Mouse (Mus musculus): ENCODE data around the gene Hmgn2. TPM values are rescaled to one million over a fixed set of nuclear protein-coding genes. Genes with fewer than 3 reads are reported as not detected.
"Not testable (repeated sequence)": the region's sequence is repeated elsewhere in the genome, so short reads cannot be mapped to it uniquely, and the experiment has no call there.

Hmgn2 gene
- polyA plus RNA-seq, 1 experiment from 2014 or later: 1,413 TPM

GRCm38 (mm10) chr4:134002246-134002645 lies 33.8 kb upstream of the Hmgn2 start:
- ATAC-seq (replicated peaks; ENCODE audit: insufficient number of reproducible peaks, insufficient read depth, low FRiP score, low read depth): no peak
- no peaks in the 10 kb centered on the region for H3K9me3 ChIP-seq (replicated peaks)
- no peak overlapping the region for H3K27ac ChIP-seq
- no peak overlapping the region for H3K9ac ChIP-seq
- H3K4me3 ChIP-seq: no peak overlapping the region
- 72% methylated on average over 4 of the region's 4 CpGs for WGBS
- no peaks in the 10 kb centered on the region for H3K36me3 ChIP-seq
- H3K4me2 ChIP-seq: no peak overlapping the region
- no peaks in the 10 kb centered on the region for H3K27me3 ChIP-seq
- peaks cover 14% of the 10 kb centered on the region for H3K4me1 ChIP-seq (replicated peaks)

- Histone ChIP-seq H3K4me1 (replicated peaks) (peaks cover 14% of the 10 kb centered on the region), H3K27me3 (no peaks in the 10 kb centered on the region), H3K4me3 (no peak overlapping the region), H3K9me3 (replicated peaks) (no peaks in the 10 kb centered on the region), H3K27ac (no peak overlapping the region), H3K4me2 (no peak overlapping the region), H3K9ac (no peak overlapping the region), H3K36me3 (0 out of 2 replicates have a peak, but pooled peaks cover under 1% of the 10 kb centered on the region)
- WGBS: 53% methylated on average over 10 of the region's 10 CpGs
- ATAC-seq (replicated peaks; ENCODE audit: insufficient number of reproducible peaks, insufficient read depth, low FRiP score, low read depth): no peak
Observed at GRCm38 (mm10) chr4:134001710-134002109, 33.3 kb upstream of the Hmgn2 start.

- peak within 1 kb of the TSS; percentile 78 for H3K9ac ChIP-seq
- peak within 1 kb of the TSS; percentile 88 for H3K4me2 ChIP-seq
- H3K27ac ChIP-seq: peak within 1 kb of the TSS; percentile 63
- peaks cover 10% of the 10 kb centered on the region; the same call in 1 of the 2 replicates for H3K36me3 ChIP-seq
- WGBS: 1% methylated on average over 49 of the region's 49 CpGs
- ATAC-seq (replicated peaks; ENCODE audit: insufficient number of reproducible peaks, insufficient read depth, low FRiP score, low read depth): peak; percentile 98
- no peaks in the 10 kb centered on the region for H3K27me3 ChIP-seq
- no peaks in the 10 kb centered on the region for H3K9me3 ChIP-seq (replicated peaks)
- peak within 1 kb of the TSS; percentile 74 for H3K4me3 ChIP-seq
- H3K4me1 ChIP-seq (replicated peaks): peaks cover 13% of the 10 kb centered on the region
Observed at GRCm38 (mm10) chr4:134000466-134001438, 32.3 kb upstream of the Hmgn2 start, which contains the start of gene Dhdds. Gene Dhdds (minus strand): TSS chr4:134000918.

- no peak overlapping the region for H3K4me2 ChIP-seq
- H3K4me3 ChIP-seq: no peak overlapping the region
- H3K9me3 ChIP-seq (replicated peaks): no peaks in the 10 kb centered on the region
- peaks cover 60% of the 10 kb centered on the region for H3K36me3 ChIP-seq
- ATAC-seq (replicated peaks; ENCODE audit: insufficient number of reproducible peaks, insufficient read depth, low FRiP score, low read depth): no peak
- H3K9ac ChIP-seq: no peak overlapping the region
- H3K4me1 ChIP-seq (replicated peaks): peaks cover 2% of the 10 kb centered on the region
- 91% methylated on average over 8 of the region's 8 CpGs for WGBS
- no peaks in the 10 kb centered on the region for H3K27me3 ChIP-seq
- H3K27ac ChIP-seq: no peak overlapping the region
Observed at GRCm38 (mm10) chr4:133994697-133995096, 26.2 kb upstream of the Hmgn2 start.

- peaks cover 79% of the 10 kb centered on the region for H3K36me3 ChIP-seq
- no peak overlapping the region for H3K4me3 ChIP-seq
- H3K9me3 ChIP-seq (replicated peaks): no peaks in the 10 kb centered on the region
- no peak overlapping the region for H3K27ac ChIP-seq
- H3K4me1 ChIP-seq (replicated peaks): no peaks in the 10 kb centered on the region
- no peak for ATAC-seq (replicated peaks; ENCODE audit: insufficient number of reproducible peaks, insufficient read depth, low FRiP score, low read depth)
- WGBS: 84% methylated on average over 13 of the region's 13 CpGs
- H3K9ac ChIP-seq: no peak overlapping the region
- H3K4me2 ChIP-seq: no peak overlapping the region
- no peaks in the 10 kb centered on the region for H3K27me3 ChIP-seq
Observed at GRCm38 (mm10) chr4:133991087-133991660, 22.7 kb upstream of the Hmgn2 start.

- Histone ChIP-seq H3K36me3 (peaks cover 72% of the 10 kb centered on the region), H3K4me3 (no peak overlapping the region), H3K9me3 (replicated peaks) (no peaks in the 10 kb centered on the region), H3K4me2 (no peak overlapping the region), H3K9ac (no peak overlapping the region), H3K4me1 (replicated peaks) (no peaks in the 10 kb centered on the region), H3K27ac (no peak overlapping the region), H3K27me3 (no peaks in the 10 kb centered on the region)
- no peak for ATAC-seq (replicated peaks; ENCODE audit: insufficient number of reproducible peaks, insufficient read depth, low FRiP score, low read depth)
- WGBS: 59% methylated on average over 4 of the region's 4 CpGs
Observed at GRCm38 (mm10) chr4:133990035-133990434, 21.6 kb upstream of the Hmgn2 start.

GRCm38 (mm10) chr4:133988289-133988688 lies 19.8 kb upstream of the Hmgn2 start:
- H3K4me2 ChIP-seq; H3K9ac ChIP-seq; H3K27me3 ChIP-seq; H3K27ac ChIP-seq; H3K4me1 ChIP-seq (replicated peaks); H3K9me3 ChIP-seq (replicated peaks); H3K4me3 ChIP-seq; ATAC-seq (replicated peaks; ENCODE audit: insufficient number of reproducible peaks, insufficient read depth, low FRiP score, low read depth): not testable (repeated sequence)
- 90% methylated on average over 8 of the region's 8 CpGs for WGBS
- H3K36me3 ChIP-seq: peaks cover 57% of the 10 kb centered on the region

GRCm38 (mm10) chr4:133982936-133983335 lies 14.5 kb upstream of the Hmgn2 start:
- Histone ChIP-seq H3K27me3 (no peaks in the 10 kb centered on the region), H3K4me3 (no peak overlapping the region), H3K9me3 (replicated peaks) (no peaks in the 10 kb centered on the region), H3K4me2 (no peak overlapping the region), H3K9ac (no peak overlapping the region), H3K4me1 (replicated peaks) (peaks cover 13% of the 10 kb centered on the region), H3K27ac (no peak overlapping the region), H3K36me3 (peaks cover 30% of the 10 kb centered on the region; the same call in 1 of the 2 replicates)
- no peak for ATAC-seq (replicated peaks; ENCODE audit: insufficient number of reproducible peaks, insufficient read depth, low FRiP score, low read depth)
- 89% methylated on average over 13 of the region's 13 CpGs for WGBS

- Histone ChIP-seq H3K9ac (no peak overlapping the region), H3K27me3 (no peaks in the 10 kb centered on the region), H3K4me3 (peak overlapping the region; percentile 12; the same call in 1 of the 2 replicates), H3K27ac (peak overlapping the region; percentile 85), H3K4me2 (peak overlapping the region; percentile 39), H3K9me3 (replicated peaks) (no peaks in the 10 kb centered on the region), H3K4me1 (replicated peaks) (peaks cover 13% of the 10 kb centered on the region), H3K36me3 (peaks cover 24% of the 10 kb centered on the region; the same call in 1 of the 2 replicates)
- 28% methylated on average over 5 of the region's 5 CpGs for WGBS
- peak; percentile 77; the same call in 1 of the 2 replicates for ATAC-seq (replicated peaks; ENCODE audit: insufficient number of reproducible peaks, insufficient read depth, low FRiP score, low read depth)
Observed at GRCm38 (mm10) chr4:133980496-133980895, 12.0 kb upstream of the Hmgn2 start.

GRCm38 (mm10) chr4:133978021-133978711 lies 9.7 kb upstream of the Hmgn2 start:
- no peak for ATAC-seq (replicated peaks; ENCODE audit: insufficient number of reproducible peaks, insufficient read depth, low FRiP score, low read depth)
- Histone ChIP-seq H3K4me2 (no peak overlapping the region), H3K36me3 (peaks cover 28% of the 10 kb centered on the region; the same call in 1 of the 2 replicates), H3K27me3 (no peaks in the 10 kb centered on the region), H3K9ac (no peak overlapping the region), H3K4me3 (no peak overlapping the region), H3K9me3 (replicated peaks) (no peaks in the 10 kb centered on the region), H3K4me1 (replicated peaks) (peaks cover 19% of the 10 kb centered on the region), H3K27ac (no peak overlapping the region)
- 90% methylated on average over 10 of the region's 10 CpGs for WGBS

GRCm38 (mm10) chr4:133971741-133972140 lies 3.3 kb upstream of the Hmgn2 start:
- no peaks in the 10 kb centered on the region for H3K9me3 ChIP-seq (replicated peaks)
- WGBS: 73% methylated on average over 8 of the region's 8 CpGs
- no peak overlapping the region for H3K9ac ChIP-seq
- ATAC-seq (replicated peaks; ENCODE audit: insufficient number of reproducible peaks, insufficient read depth, low FRiP score, low read depth): no peak
- H3K4me3 ChIP-seq: no peak overlapping the region
- H3K27ac ChIP-seq: no peak overlapping the region
- H3K4me1 ChIP-seq (replicated peaks): peaks cover 22% of the 10 kb centered on the region
- H3K4me2 ChIP-seq: no peak overlapping the region
- no peaks in the 10 kb centered on the region for H3K27me3 ChIP-seq
- peaks cover 22% of the 10 kb centered on the region for H3K36me3 ChIP-seq

Data from heart, embryonic 15.5 days (tissue).